Mouse (Mus musculus): ENCODE measurements around the gene E130114P18Rik. TPM values are rescaled to one million over a fixed set of nuclear protein-coding genes. Genes with fewer than 3 reads are reported as not detected.

E130114P18Rik gene
- polyA plus RNA-seq, 1 experiment from 2014 or later, result not detected

GRCm38 (mm10) chr4:97773110-97773593, 4.7 kb downstream of the E130114P18Rik start:
- H3K4me1 ChIP-seq, result peaks cover 20% of the 10 kb centered on the region
- H3K4me3 ChIP-seq, result peak overlapping the region; percentile 58
- peaks cover 46% of the 10 kb centered on the region for H3K27me3 ChIP-seq (replicated peaks)
- H3K4me2 ChIP-seq, result peak overlapping the region; percentile 71
- H3K27ac ChIP-seq, result no peak overlapping the region
- H3K9ac ChIP-seq, result no peak overlapping the region
- no peaks in the 10 kb centered on the region for H3K36me3 ChIP-seq
- WGBS (ENCODE audit: insufficient replicate concordance), result under 1% methylated on average over 14 of the region's 14 CpGs
- no peaks in the 10 kb centered on the region for H3K9me3 ChIP-seq (replicated peaks)
- ATAC-seq, result peak; percentile 70

- no peaks in the 10 kb centered on the region for H3K36me3 ChIP-seq
- peaks cover 41% of the 10 kb centered on the region for H3K27me3 ChIP-seq (replicated peaks)
- no peaks in the 10 kb centered on the region for H3K9me3 ChIP-seq (replicated peaks)
- ATAC-seq, result no peak
- peak within 1 kb of the TSS; percentile 71 for H3K4me2 ChIP-seq
- WGBS (ENCODE audit: insufficient replicate concordance), result under 1% methylated on average over 9 of the region's 9 CpGs
- peak within 1 kb of the TSS; percentile 58 for H3K4me3 ChIP-seq
- H3K9ac ChIP-seq, result peak within 1 kb of the TSS; percentile 44
- peak within 1 kb of the TSS; percentile 77 for H3K27ac ChIP-seq
- peaks cover 17% of the 10 kb centered on the region for H3K4me1 ChIP-seq
These were observed 5.2 kb downstream of the E130114P18Rik start, which contains the start of gene Nfia for GRCm38 (mm10) chr4:97772641-97773040. Gene Nfia, plus strand, starts transcription at chr4:97772734.

DNA sequence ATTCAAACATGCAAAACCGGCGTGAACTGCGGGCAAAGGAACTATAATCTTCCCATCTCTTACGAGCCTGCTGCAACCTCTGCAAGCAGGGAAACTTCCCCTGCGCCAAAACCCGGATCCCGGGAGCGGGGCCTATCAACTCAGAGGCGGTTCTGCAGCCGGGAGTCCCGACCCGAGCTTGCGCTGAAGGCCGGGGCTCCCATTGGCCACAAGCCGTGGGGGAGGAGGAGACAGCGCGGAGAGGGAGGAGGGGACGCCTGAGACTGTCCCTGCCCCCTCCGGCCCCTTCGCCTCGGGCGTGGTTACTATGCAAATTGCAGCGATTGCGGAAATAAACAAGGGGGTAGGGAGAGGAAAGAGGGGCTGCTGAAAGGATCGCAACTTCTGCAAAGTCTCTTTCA, 5.8 kb downstream of the E130114P18Rik start:
- no peaks in the 10 kb centered on the region for H3K36me3 ChIP-seq
- H3K9ac ChIP-seq, result peak overlapping the region; percentile 44
- H3K27ac ChIP-seq, result peak overlapping the region; percentile 77
- peak overlapping the region; percentile 58 for H3K4me3 ChIP-seq
- peaks cover 35% of the 10 kb centered on the region for H3K27me3 ChIP-seq (replicated peaks)
- peak; percentile 95 for ATAC-seq
- no peaks in the 10 kb centered on the region for H3K9me3 ChIP-seq (replicated peaks)
- H3K4me2 ChIP-seq, result peak overlapping the region; percentile 71
- WGBS (ENCODE audit: insufficient replicate concordance), result 0% methylated on average over 25 of the region's 25 CpGs
- H3K4me1 ChIP-seq, result peaks cover 14% of the 10 kb centered on the region

DNA sequence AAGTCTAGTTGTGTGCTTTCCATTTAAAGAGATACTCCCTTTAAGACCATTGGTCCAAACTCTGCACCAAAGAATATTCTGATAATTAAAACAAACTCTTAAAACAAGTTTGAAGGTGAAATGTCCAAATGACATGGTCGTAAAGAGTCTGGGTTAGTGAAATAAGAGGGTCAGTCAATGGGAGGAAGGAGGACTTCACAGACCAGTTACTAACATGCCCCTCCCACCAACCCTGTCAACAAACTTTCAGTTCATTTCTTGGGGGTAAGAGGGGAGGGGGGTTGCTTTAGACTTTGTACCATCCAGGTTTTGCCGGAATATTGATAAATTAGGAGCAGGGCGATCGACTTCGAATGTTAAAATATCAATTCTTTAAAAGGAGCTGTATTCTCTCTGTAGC, 6.5 kb downstream of the E130114P18Rik start:
- Histone ChIP-seq H3K9ac (peak overlapping the region; percentile 44; the same call in 1 of the 2 replicates), H3K27ac (no peak overlapping the region), H3K4me2 (peak overlapping the region; percentile 71), H3K9me3 (replicated peaks) (no peaks in the 10 kb centered on the region), H3K36me3 (no peaks in the 10 kb centered on the region), H3K4me1 (peaks cover 11% of the 10 kb centered on the region), H3K4me3 (peak overlapping the region; percentile 58), H3K27me3 (replicated peaks) (peaks cover 28% of the 10 kb centered on the region)
- ATAC-seq, result no peak
- WGBS (ENCODE audit: insufficient replicate concordance), result 9% methylated on average over 5 of the region's 5 CpGs

DNA sequence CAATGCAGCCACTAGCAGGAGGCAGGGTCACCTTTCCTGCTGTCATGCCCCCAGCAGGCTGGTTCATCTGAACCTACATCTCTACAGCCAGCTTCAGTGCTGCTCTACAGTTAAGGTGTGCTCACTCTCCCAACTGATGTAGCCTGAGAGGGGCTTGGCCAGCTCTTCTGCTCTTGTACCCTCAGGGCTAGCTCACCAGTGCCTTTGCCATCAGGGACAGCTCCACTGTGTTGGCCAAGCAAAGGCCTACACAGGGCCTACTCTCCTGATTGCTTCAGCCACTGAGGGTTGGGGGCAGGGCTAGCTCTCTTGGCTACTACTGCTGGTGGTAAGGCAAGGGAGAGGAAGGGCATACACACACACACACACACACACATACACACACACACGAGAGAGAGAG, 8.0 kb downstream of the E130114P18Rik start:
- no peaks in the 10 kb centered on the region for H3K9me3 ChIP-seq (replicated peaks)
- peaks cover 8% of the 10 kb centered on the region for H3K4me1 ChIP-seq
- H3K4me3 ChIP-seq, result no peak overlapping the region
- no CpG with 5 or more reads among the region's 1 CpGs for WGBS (ENCODE audit: insufficient replicate concordance)
- H3K4me2 ChIP-seq, result no peak overlapping the region
- no peak overlapping the region for H3K27ac ChIP-seq
- no peak overlapping the region for H3K9ac ChIP-seq
- no peak for ATAC-seq
- no peaks in the 10 kb centered on the region for H3K36me3 ChIP-seq
- peaks cover 16% of the 10 kb centered on the region for H3K27me3 ChIP-seq (replicated peaks)

DNA sequence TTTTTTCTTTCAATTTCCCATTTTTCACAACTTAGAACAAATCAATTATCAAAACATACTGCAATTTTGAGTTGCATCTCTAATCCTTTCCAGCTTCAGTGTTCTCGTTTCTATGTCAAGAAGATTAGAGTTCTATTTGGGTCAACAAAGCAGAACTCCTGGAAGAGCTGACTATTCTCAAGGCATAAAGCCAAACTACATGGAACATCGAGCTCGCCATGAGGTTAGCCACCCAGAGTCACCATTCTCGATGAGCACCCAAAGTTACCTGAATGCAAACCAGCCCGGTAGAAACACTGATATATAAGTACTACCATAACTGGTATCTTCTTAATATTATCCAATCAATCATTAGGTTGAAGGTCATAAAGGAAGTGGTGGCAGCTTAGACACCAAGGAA, 10.4 kb downstream of the E130114P18Rik start:
- no peak overlapping the region for H3K4me3 ChIP-seq
- H3K9ac ChIP-seq, result no peak overlapping the region
- no peaks in the 10 kb centered on the region for H3K9me3 ChIP-seq (replicated peaks)
- no peak overlapping the region for H3K4me2 ChIP-seq
- no peak for ATAC-seq
- no peaks in the 10 kb centered on the region for H3K36me3 ChIP-seq
- peaks cover 3% of the 10 kb centered on the region; the same call in 1 of the 2 replicates for H3K27me3 ChIP-seq (replicated peaks)
- H3K4me1 ChIP-seq, result peaks cover 8% of the 10 kb centered on the region
- H3K27ac ChIP-seq, result no peak overlapping the region
- 73% methylated on average over 5 of the region's 5 CpGs for WGBS (ENCODE audit: insufficient replicate concordance)

GRCm38 (mm10) chr4:97767025-97767424, 10.9 kb downstream of the E130114P18Rik start:
- no peaks in the 10 kb centered on the region for H3K9me3 ChIP-seq (replicated peaks)
- no peak overlapping the region for H3K27ac ChIP-seq
- 55% methylated on average over 4 of the region's 4 CpGs for WGBS (ENCODE audit: insufficient replicate concordance)
- no peak overlapping the region for H3K4me2 ChIP-seq
- peaks cover 3% of the 10 kb centered on the region; the same call in 1 of the 2 replicates for H3K27me3 ChIP-seq (replicated peaks)
- no peak for ATAC-seq
- H3K4me3 ChIP-seq, result no peak overlapping the region
- H3K4me1 ChIP-seq, result peaks cover 7% of the 10 kb centered on the region
- H3K36me3 ChIP-seq, result no peaks in the 10 kb centered on the region
- H3K9ac ChIP-seq, result no peak overlapping the region

DNA sequence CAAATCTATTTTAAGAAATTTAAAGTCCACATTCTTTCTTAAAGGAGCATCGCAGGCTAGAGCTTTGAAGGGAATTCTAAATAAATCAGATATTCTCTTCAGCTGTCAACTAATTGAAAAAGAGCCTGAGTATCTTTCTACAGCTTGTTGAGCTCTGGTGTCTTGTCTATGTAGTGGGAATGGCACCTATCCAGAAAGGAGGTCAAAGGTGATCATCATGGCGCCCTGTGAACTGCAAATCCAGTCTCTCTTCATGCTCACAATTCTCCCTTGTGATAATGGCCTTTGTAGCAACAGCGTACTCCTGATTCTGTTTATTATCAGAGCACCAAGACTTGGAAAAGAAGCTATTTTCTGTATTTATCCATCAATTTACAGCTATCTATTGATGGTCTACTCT, 11.8 kb downstream of the E130114P18Rik start:
- no peak for ATAC-seq
- H3K4me3 ChIP-seq, result no peak overlapping the region
- no peaks in the 10 kb centered on the region for H3K9me3 ChIP-seq (replicated peaks)
- H3K4me1 ChIP-seq, result no peaks in the 10 kb centered on the region
- H3K4me2 ChIP-seq, result no peak overlapping the region
- no peak overlapping the region for H3K27ac ChIP-seq
- no peaks in the 10 kb centered on the region for H3K36me3 ChIP-seq
- H3K27me3 ChIP-seq (replicated peaks), result peaks cover 3% of the 10 kb centered on the region; the same call in 1 of the 2 replicates
- 74% methylated on average over 3 of the region's 3 CpGs for WGBS (ENCODE audit: insufficient replicate concordance)
- H3K9ac ChIP-seq, result no peak overlapping the region

DNA sequence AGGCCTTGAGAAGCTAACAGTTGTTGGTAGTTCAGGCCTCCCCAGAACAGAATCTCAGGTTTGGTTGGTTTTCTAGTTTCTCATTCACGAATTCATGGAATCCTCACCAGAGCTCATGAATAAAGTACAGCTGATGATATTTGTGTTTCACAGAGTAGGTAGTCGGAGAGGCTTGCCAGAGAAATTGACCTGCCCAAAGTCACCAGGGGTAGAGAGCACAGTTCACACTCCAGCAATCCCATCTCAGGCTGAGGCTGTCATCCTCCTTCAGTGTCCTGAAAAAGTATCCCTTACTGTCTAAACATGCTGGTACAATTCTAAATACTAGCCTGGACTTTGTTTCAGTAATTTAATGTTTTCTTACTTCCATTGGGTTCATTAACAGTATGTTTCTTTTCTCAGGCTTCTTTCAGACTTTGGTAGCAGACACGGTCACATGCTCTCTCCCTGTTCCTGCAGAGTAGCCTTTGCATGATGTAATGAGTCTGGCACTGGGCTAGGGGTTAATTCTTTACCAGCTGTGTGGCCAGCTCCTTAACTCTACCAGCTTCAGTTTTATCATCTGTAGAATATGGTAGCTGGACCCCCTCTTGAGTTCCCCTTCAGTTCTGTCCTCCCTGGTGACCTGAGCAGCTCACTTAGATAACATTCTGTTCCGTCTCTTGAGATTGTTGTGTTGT, 12.4 kb downstream of the E130114P18Rik start:
- 63% methylated on average over 4 of the region's 4 CpGs for WGBS (ENCODE audit: insufficient replicate concordance)
- no peaks in the 10 kb centered on the region for H3K4me1 ChIP-seq
- H3K9ac ChIP-seq, result no peak overlapping the region
- H3K27ac ChIP-seq, result no peak overlapping the region
- peaks cover 7% of the 10 kb centered on the region; the same call in 1 of the 2 replicates for H3K27me3 ChIP-seq (replicated peaks)
- H3K9me3 ChIP-seq (replicated peaks), result no peaks in the 10 kb centered on the region
- no peak for ATAC-seq
- H3K4me2 ChIP-seq, result no peak overlapping the region
- no peaks in the 10 kb centered on the region for H3K36me3 ChIP-seq
- no peak overlapping the region for H3K4me3 ChIP-seq

DNA sequence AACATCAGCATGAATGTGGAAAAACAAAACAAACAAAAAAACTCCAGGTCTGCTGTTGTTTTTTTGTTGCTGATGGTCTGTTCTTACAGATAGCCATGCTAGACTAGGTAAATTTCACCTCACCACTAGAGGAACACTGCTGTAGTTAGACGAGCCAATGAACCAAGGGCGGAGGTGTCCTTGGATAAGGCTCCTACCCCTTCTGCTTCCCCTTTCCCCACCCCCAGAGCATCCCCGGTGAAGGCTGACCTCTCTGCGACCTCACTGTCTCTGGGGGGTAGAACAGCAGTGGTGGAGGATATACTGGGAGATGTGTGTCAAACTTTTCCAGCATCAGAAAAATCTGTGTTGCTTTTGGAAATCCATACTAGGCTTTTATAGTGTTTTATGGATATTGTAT, 13.3 kb downstream of the E130114P18Rik start:
- Histone ChIP-seq H3K9ac (no peak overlapping the region), H3K4me3 (no peak overlapping the region), H3K4me2 (no peak overlapping the region), H3K27me3 (replicated peaks) (peaks cover 8% of the 10 kb centered on the region), H3K27ac (no peak overlapping the region), H3K9me3 (replicated peaks) (no peaks in the 10 kb centered on the region), H3K36me3 (no peaks in the 10 kb centered on the region), H3K4me1 (no peaks in the 10 kb centered on the region)
- WGBS (ENCODE audit: insufficient replicate concordance), result 21% methylated on average over 4 of the region's 4 CpGs
- ATAC-seq, result no peak

- WGBS (ENCODE audit: insufficient replicate concordance), result 26% methylated on average over 3 of the region's 3 CpGs
- Histone ChIP-seq H3K4me3 (no peak overlapping the region), H3K9ac (no peak overlapping the region), H3K4me1 (0 out of 2 replicates have a peak, but pooled peaks cover 3% of the 10 kb centered on the region), H3K4me2 (no peak overlapping the region), H3K9me3 (replicated peaks) (no peaks in the 10 kb centered on the region), H3K36me3 (no peaks in the 10 kb centered on the region), H3K27me3 (replicated peaks) (peaks cover 64% of the 10 kb centered on the region), H3K27ac (no peak overlapping the region)
- no peak for ATAC-seq
These were observed 19.2 kb downstream of the E130114P18Rik start for GRCm38 (mm10) chr4:97758661-97759060.

- H3K27ac ChIP-seq, result no peak overlapping the region
- H3K4me1 ChIP-seq, result 0 out of 2 replicates have a peak, but pooled peaks cover 3% of the 10 kb centered on the region
- peak overlapping the region; percentile 62 for H3K4me2 ChIP-seq
- H3K9ac ChIP-seq, result 0 out of 2 replicates have a peak overlapping the region, but pooled peaks have one; percentile 12
- H3K4me3 ChIP-seq, result peak overlapping the region; percentile 48
- no peaks in the 10 kb centered on the region for H3K36me3 ChIP-seq
- ATAC-seq, result no peak
- H3K9me3 ChIP-seq (replicated peaks), result no peaks in the 10 kb centered on the region
- H3K27me3 ChIP-seq (replicated peaks), result peaks cover 70% of the 10 kb centered on the region
- under 1% methylated on average over 14 of the region's 14 CpGs for WGBS (ENCODE audit: insufficient replicate concordance)
These were observed 19.9 kb downstream of the E130114P18Rik start for GRCm38 (mm10) chr4:97757978-97758461.
